Mouse (Mus musculus) lung, postnatal 10 days (tissue): ENCODE measurements around the gene Scml4.

Experiments used
- DNase-seq: peaks from one replicate; pipeline ENCODE4 v3.0.0; 2021

The Scml4 gene

DNA sequence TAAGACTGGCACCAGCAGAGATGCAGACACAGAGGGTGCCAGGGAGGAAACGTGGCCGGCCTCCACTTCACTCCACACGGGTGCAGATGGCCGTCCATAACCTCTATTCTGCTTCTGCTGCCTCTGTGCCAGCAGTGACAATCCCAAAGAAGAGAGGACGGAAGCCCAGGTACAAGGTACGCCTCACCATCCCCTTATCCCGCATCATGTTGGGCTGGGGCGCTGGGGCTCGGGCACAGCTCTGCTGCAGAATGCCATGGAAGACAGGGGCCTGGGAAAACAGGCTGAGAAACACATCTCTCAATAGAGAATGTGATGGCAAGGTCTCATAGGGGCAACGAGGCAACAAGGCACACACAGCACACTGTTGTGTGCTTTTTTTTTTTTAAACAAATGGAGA, 51.9 kb downstream of the Scml4 start:
- DNase-seq = no peak

DNA sequence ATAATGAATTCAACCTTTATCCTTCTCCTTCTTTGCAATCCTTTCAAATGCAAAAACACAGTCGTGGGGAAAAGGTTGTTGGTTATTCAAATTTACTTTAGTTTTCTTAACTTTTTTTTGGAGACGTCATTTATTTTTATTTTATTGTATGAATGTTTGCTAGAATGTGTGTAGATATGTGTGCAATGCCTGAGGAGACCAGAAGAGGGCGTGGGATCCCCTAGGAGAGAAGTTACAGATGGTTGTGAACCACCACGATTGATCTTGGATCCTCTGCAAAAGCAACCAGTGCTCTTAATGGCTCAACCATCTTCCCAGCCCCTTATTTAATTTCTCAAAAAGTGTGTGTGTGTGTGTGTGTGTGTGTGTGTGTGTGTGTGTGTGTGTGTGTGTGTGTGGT, 53.0 kb downstream of the Scml4 start:
- no peak for DNase-seq

DNA sequence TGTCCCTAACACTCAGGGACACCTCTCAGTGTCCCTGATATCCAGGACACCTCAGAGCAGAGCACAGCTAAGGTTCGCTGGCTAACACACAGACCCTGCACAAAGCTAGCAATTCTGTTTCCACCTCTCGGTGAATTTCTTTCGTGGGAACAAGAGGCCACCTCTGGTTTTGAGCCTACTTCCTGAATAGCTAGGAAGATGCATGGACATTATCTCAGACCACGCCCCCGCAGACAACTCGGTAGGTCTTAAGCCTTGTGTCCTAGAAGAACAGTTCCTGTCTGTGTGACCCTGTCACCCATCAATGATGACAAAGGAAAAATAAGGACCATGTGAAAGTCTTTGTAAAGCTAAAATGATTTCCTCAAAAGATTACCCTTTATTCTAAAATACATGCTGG, 54.0 kb downstream of the Scml4 start:
- DNase-seq = no peak

DNA sequence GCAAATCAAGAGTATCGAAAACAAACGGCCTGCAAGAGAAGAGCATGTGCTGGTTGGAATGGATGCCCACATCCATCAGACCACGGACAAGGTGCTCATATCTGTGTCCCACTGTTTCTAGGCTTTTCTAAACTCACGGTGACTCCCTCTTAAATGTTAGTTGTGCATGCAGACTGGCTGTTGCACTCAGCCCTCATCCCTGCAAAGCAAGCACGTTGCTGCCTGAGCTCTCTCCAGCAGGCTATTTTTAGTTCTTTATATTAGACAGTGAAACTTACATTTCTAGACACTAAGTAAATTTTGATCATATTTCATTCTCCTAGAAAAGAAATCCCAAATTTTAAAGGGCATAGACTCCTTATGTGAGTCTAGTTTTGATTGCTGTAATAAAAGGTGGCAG, 57.2 kb downstream of the Scml4 start:
- no peak for DNase-seq

DNA sequence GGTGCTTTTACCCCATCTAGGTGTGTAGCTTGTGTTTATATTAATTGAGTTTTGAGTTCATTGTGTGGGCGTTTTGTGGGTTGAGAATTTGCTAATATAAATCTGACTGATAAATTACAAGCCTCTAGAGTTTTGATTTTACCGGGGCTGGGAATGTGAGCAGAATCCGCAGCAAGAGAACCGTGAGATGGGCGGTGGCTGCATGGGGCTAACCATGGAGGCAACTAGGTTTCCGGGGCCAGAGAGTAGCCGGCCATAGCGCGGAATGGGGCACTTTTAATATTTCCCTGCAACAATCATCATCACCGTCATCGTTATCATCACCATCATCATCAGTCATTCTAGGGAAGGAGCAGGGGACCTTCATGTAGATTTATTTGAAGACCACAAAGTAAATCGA, 59.6 kb downstream of the Scml4 start:
- no peak for DNase-seq

DNA sequence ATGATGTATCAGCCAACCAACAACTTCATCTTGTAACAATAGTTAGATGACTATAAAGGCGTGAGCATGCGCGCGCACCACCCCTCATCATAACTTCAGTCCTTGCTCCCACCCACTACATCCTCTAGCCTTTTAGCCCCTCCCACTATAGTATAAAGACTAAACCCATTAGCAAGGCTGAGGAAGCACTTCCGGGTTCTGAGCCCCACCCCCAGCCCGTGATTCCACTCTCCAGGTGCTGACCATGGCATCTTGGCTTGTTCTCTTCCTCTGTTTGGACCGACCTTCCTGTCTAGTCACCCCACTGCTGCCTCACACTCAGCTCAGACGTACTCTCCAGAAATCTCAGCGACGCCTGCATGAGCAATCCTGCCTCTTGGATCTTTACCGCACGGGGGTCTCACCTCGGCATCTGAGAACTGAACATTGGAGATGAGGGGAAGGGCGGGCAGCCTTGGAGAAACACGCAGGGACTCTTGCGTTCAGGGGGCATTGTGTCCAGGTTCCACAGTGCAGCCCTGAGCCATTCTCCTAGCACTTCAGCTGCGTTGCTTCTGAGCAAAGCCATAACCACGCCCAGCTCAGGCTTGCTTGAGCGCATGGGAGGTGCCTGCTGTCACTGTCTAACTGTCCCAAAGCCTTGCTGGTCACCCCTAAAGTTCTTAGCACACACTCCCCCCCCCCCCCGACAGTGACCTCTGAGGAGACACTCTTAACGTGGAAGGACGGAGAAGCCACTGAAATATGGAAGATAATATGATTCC, 65.1 kb downstream of the Scml4 start:
- DNase-seq = peak; percentile 16

DNA sequence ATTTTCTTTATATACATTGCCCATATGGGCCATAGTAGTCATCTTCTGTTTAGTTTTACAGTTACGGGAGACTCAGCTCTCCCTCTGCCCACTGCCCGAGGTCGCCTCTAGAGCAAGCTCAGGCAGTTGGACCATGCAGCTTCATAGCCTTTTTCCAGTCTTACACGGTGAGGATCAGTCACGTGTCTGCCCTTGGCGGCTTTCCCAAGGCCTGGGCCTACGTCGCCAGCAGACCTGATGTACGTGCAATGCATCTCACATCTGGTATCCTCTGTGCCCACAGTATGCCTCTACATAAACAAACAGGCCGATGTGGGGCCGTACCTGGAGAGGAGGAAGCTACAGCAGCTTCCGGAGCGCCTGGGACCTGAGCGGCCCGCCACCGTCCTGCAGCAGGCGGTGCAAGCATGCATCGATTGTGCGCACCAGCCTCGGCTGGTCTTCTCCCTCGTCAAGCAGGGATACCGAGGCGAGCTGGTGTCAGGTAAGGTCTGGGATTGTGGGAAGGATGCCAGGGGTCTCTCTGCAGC, 70.0 kb downstream of the Scml4 start:
- no peak for DNase-seq

DNA sequence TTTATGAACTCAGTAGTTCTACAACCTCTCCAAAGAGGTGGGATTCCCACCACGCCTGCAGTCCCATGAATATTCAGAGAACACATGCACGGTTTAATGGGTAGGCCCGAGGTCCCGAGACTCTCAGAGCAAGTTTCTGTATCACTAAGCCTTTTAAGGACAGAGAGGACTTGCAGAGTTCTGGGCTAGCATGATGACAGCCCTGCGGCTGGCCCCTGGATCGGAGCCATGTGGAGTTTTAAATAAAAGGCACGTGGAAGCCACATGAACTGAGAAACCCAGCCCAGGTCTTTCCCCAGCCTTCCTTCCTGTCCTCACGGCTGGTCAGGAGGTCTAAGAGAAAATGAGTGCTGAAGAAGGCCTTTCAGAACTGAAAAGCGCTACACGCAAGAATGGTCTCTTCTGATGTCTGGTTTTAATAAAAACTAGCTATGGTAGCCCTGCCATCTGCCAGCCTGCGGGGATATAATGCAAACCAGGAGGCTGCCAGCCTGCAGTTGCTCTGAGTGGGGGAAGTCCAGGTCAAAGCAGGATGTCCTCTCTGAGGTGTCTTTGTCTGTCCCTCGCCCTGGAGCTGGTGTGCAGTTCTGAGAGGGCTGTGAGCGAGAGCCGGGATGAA, 72.8 kb downstream of the Scml4 start:
- no peak for DNase-seq

DNA sequence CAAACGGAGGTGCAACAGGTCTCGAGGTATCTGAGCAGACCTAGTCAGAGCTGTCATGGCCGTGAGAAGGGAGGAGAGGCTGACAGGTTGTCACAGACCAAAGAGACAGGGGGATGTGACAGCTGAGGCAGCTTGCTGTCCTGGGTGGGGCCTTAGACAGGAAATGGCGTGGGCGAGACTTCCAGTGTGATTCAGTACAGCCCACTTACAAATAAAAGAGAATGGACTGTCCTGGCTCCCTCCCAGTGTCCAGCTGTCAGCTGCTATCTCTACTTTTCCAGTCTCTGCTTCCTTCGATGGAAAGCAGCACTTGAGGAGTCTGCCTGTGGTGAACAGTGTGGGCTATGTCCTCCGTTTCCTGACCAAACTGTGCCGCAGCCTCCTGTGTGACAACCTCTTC, 74.5 kb downstream of the Scml4 start:
- peak; percentile 68 for DNase-seq

DNA sequence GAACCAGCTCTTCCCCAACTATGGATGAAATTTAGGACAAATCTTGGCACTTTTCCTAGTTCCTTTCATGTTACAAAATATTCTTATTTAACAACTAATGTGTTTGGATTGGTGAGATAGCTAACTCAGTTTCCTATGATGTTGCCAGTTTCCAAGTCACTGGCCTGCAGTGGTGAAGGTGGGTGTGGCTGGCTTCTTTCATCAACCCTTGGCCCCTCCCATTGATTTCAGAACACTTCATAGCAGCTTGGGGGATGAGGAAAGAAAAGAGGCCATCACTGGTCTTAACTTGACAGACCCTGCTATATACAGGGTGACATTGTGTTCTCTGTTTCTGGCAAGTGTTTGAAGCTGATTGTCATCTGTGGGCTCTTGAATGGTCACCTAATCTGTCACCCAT, 76.0 kb downstream of the Scml4 start:
- no peak for DNase-seq

DNA sequence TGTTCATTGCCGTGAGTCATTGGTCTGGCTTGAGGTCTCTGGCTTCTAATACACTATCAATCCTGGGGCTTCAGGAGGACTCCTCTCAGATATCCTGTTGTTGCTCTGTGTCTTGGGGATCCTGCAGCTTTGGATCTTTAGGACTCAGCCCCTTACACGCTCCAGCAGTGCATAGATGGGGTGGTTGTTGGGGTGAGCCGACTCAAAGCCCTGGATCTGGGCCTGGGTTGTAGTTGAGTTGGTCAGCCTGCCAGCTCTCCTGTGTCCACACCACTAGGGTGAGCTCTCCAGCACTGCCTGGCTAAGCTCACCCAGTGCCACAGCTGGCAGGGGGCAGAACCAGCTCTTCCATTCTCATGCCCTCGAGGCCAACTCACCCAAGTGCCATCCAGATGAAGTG, 78.2 kb downstream of the Scml4 start:
- no peak for DNase-seq

DNA sequence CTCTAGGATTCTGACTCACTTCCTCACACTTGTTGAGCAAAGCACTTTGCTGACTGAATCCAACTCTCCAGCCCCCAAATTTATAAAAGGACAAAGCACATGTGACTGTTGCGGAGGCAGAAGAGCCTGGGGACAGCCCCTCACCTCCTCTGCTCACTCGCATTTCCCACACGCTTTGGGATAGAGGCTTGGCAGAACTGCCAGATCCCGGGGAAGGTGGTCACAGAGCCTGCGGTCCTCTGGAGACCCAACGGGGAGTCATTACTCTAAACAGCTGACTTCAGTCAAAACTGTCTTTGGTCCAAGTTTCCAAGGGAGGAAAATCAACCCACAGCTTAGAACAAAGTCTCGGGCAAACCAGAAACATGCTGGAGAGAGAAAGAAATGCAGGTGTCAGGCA, 79.5 kb downstream of the Scml4 start:
- no peak for DNase-seq

DNA sequence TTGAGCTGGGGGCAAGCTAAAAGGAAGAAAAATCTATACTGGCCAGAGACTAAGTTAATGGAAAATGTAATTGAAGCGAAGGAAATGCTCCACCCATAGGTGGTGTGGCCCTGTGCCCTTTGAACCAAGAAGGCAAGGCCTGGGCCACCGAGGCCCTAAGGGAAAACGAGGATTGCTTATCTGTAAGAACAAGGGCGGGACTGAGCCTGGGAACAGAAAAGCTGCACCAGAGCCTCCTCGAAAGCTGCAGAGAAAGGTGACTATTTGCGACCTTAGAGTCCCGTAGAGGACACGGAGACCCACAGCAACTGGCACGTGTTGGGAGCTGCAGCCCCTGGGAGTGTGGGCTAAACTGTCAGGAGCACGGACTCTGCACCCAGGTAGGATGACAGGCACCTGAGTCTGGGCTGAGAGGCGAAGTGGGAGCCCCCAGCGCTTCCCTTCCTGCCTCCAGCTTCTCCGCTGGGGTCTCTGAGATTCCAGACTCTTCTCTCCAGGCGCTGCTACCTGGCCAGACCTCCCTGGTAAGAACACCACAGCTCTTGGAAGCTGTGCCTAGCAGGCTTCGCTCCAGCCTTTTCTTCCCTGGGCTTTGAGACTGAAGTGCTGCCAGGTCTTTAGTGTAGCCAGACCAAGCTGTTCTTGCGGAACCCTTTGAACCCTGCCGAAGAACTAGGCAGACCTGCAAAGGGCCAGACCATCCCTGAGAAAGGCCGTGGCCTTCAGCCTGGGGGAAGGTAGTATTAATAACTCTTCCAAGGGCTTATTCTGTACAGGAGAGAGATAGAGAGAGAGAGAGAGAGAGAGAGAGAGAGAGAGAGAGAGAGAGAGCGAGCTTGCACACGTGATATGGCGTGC, 80.3 kb downstream of the Scml4 start:
- DNase-seq = no peak

DNA sequence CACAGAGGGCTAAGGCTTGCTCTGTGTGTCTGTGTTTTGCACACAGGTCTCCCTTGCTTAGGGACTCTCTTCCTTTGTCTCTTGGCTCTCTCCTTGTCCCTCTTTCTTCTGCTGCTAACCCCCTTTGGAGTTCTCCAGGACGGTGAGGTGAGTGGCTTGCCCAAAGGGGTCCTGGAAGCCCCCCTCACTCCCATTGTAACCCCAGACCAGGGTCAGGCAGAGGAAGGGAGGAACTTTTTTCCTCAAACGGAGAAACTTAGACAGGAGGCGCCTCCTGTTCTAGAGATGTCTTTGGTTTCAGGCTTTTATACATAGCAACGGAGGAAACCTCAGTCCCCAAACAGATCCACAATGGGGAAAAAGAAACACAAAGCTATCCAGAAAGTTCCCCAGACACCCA, 81.1 kb downstream of the Scml4 start:
- no peak for DNase-seq

DNA sequence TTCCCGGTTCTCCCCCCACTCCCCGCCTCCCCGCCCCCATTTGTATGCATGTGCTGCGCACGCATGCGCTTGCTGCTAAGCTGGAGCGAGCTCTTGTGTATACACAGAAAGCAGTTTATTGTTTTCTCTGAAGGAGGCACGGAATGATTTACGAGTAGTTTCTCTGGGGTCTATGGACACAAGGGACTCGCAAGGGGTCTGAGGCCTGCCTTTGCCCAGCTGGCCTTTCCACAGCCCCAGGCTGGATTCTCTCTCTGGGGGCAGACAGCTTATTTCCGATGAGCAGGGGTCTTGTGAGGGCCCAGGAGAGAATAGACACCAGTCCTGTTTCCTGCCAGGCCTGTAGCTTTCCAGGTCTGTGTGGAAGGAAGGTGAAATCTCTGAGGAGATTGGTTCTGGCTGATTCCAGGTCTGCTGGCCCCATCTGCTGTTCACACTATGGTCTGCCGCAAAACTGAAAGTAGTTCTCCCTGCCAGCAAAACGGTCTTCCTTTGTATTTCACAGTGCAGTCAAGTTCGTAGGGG, 81.6 kb downstream of the Scml4 start:
- peak; percentile 73 for DNase-seq

DNA sequence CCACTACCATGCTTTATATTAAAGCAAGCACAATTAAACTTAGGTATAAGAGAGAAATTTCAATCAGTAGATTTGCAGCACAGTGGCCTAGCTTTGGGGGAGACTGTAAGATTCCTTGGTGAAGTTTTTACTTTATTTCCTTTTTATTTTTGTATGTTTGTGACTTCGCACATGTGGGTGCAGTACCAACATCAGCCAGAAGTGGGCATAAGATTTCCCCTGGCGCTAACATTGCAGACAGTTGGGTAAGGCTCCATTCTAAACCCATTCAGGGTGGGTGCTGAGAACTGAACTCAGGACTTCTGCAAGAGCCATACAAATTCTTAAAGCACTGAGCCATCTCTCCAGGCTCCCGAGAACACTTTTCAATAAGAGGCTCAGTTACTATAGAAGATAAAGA, 82.1 kb downstream of the Scml4 start:
- peak; percentile 28 for DNase-seq

DNA sequence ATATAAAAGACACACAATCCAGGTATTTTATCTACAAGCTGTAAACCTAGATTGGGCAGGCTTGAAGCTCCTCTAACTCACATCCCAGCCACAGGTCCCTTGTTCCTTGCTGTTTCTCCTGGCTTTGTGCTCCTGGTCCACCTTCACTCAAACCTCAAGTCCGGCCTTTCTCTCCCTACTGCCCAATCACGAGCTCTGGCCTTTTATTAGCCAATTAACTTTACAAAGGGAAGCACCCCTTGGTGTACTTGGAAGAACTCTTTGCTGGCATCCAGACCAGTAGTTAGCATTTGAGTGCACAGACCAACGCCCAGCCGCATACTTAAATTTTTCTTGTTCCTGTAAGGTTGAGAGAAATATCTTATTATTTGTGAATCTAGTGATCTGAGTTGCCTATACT, 85.1 kb downstream of the Scml4 start:
- no peak for DNase-seq

DNA sequence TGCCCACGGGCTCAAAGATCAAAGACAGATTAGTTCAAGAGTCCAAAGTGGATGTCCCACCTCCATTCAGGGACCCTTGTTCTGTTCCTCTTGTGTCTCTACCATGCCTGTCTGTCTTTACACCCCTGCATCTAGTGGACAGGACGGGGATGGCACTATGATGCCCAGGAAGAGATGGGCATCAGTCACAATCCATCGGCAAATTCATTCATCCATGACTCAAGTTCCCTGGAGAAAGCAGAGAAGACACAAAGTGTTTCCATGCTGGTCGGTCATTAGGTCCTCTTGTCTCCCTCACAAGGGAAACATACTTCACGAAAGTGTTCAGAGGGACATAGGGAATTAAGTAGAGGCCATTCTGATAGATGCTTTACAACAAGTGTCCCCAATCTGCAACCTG, 87.2 kb downstream of the Scml4 start:
- DNase-seq = no peak

DNA sequence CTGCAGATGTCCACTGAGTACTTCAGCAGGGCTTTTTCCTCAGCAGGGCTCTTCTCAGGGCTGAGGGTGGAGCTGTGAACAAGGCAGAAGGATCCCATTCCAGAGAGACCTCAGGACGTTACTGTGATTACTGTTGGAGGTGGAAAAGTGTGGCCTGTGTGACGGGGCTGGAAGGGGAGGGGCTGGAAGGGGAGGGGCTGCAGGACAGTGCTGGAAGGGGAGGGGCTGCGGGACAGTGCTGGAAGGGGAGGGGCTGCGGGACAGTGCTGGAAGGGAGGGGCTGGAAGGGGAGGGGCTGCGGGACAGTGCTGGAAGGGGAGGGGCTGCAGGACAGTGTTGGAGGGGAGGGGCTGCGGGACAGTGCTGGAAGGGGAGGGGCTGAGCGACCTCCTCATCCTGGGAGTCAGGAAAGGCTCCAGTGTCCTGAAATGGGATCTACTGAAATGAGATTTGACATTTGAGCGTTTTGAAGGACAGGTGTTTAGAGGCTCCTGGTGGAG, 90.1 kb downstream of the Scml4 start:
- DNase-seq = peak; percentile 38

DNA sequence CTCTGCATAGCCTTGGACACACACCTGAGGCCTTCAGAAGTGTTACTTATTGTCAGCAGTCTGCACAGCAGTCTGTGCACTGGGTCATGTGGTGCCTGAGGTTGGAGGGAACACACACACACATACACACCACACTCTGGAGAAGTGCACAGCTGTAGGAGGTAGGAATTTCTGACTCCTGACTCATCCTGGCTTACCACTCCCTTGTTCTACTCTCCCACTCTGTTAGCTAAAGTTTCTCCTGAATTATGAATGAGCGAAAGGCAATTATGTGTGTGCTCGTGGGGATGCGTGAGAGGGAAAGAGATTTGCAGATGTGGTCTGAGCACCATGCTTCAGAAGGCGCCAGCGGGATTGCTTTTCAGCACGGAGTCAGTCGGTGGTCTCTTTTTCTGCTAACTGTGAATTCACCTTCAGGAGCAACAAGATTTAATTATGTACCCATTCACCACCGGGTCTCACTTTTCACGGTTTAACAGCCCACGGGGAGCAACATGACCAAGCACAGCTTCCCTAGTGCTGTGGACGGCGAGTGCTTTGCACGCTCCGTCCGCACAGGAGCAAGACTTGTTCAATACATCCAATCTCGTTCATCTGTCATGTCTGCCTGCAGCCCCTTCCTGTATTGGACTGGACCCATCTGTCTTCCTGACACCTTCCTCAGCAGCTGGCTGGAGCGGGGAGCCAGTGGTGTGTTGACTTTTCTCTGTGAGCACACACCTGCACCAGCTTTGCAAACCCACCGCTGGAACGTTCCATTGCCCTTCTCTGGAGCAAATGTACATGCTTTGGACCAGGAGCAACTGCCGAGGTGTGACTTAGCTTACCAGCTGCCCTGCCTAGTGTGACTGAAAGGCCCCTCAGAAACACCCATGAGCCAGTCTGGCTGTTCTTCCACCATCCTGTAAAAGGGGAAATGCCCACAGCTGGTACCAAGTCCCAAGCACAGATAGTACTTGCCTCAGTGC, 91.2 kb downstream of the Scml4 start:
- no peak for DNase-seq

DNA sequence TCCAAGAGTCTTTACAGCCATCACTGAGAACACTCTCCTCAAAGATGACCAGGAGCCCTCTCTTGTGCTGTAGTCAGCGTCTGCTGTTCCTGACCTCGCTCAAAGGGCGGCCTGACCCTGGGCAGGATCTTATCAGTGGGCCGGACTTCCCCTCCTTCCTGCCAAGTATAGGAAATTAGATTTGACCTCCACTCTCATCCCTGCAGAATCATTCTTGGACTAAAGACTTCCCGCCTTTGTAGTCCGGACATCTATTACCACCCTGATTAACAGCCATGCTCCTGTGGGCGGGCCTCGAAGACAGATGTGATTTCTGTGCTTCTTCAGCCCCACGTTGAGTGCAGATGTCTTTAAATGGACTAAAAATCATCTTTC, 91.9 kb downstream of the Scml4 start:
- DNase-seq = peak; percentile 41

DNA sequence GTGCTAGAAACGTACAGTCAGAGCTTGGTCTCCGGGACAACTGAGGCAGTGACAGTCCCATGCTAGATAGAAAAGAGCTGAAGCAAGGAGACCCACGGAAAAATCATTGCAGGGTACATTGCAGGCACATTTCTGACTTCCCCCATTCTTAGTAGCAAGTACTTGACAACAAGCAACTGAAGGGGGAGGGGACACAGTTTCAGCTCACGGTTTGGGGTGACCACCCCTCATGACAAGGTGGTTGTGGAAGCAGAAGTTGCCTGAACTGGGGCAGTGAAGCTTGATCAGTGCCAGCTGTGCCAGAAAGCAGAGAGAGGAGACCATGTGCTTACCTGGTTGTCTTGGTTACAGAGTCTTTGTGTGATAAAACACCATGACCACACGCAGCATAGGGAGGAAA, 93.4 kb downstream of the Scml4 start:
- DNase-seq = no peak
